Mouse (Mus musculus): Measurements from ENCODE around the gene Noxo1.
"Not testable (repeated sequence)": the region's sequence is repeated elsewhere in the genome, so short reads cannot be mapped to it uniquely, and the experiment has no call there.

Gene Noxo1

DNA sequence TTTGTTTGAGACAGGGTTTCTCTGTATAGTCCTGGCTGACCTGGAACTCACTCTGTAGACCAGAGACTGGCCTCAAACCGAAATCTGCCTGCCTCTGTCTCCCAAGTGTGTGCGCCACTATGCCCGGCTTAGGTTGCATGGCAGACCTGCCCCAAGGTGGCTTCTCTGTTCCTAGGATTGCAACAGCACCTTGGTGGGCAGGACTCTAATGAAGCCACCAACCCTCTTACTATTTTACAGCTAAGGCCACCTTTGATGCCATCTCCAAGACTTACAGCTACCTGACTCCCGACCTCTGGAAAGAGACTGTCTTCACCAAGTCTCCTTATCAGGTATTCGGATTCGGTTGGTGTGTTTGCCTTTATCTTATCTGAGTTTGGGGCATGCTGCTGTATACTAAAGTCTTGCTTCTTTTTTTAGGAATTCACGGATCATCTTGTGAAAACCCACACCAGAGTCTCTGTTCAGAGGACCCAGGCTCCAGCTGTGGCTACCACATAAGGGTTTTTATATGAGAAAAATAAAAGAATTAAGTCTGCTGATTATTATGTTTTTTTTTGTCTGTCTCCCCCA, 25.4 kb downstream of the Noxo1 start:
- DNase-seq: not testable (repeated sequence)

DNA sequence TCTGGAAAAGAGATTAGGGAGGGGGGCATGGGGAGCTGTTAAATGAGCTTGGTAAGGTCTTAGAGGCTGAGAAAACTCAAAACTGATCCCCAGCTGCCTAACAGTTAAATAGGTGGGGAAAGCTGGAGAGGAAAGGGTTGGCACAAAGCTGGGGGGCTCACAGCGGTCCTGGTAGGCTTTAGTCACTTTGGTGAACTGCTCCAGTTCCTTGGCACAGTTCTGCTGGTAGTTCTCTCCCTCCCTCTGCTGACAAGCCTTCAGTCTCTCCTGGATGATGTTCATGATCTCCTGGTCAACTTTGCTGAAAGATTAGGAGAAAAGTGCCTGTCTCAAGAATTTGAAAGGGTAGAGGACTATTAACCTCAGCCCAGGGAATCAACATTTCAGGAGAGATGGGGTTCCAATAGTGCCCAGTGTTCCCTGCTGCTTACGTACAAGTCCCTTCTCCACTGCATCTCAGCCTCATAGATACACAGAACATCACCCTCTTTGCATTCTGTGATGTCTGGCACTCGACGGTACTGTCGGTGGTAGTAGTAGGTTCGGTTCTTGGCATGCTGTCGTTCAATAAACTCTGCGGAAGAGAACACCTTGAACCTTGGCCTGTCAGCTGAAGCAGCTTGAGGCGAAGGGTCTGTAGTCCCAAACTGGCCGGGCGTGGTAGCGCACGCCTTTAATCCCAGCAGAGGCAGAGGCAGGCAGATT, 26.3 kb downstream of the Noxo1 start:
- DNase-seq: no peak

DNA sequence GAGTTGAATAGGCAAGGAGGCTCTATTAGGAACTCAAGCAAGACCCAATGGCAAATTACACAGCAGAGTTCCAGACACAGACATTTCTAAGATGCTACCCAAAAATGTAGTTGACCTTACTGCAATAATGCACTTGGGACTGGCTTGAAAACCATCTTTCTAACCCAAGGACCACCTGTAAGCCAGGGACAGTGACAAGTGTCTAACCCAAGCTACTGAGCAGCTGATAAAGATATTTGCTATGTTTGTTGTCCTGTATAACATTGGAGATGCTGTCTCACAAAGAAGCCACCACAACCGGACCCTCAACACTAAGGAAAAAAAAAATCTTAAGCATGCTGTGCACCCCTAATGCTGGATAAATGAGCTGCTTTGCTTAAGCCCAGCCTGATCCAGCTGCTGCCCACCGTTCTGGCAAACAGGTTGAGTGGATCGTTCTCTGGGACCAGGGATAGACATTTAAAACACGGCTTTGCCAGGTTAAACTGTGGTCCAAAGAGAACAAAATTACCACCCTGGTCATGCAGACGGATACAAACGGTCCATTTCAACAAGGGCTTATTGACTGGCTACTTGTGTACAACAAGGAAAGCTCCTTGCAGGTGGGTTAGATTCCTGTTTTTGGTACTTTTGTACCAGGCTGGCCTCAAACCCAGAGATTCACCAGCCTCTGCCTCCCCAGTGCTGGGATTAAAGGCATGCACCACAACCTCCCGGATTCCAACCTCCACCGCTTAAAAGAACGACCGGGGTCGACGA, 27.3 kb downstream of the Noxo1 start:
- no peak for DNase-seq

DNA sequence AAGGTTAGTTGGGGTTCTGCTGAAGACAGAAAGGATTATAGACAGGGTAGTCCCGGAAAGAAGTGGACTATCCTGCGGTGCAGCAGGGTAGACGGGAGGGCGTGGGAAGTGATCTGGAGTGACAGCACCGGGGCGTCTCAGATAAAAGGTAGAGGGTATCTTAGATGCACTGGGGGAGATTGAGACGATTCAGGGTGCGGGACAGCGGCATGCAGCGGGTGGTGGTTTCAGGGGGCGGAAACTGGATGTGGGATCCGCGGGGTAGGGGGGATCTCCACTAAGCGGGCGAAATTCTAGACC, 27.8 kb downstream of the Noxo1 start:
- no peak for DNase-seq

GRCm38 (mm10) chr17:24724184-24724583, 28.1 kb downstream of the Noxo1 start, which contains the start of gene Ndufb10:
Gene Ndufb10 (minus strand): TSS chr17:24724478.
- DNase-seq: peak; percentile 98

GRCm38 (mm10) chr17:24725637-24726390, 29.8 kb downstream of the Noxo1 start:
- no peak for DNase-seq

- DNase-seq: no peak
Measured at GRCm38 (mm10) chr17:24727618-24728017, 31.6 kb downstream of the Noxo1 start, which contains the start of gene Rpl3l. Gene Rpl3l (plus strand): TSS chr17:24727820.

DNA sequence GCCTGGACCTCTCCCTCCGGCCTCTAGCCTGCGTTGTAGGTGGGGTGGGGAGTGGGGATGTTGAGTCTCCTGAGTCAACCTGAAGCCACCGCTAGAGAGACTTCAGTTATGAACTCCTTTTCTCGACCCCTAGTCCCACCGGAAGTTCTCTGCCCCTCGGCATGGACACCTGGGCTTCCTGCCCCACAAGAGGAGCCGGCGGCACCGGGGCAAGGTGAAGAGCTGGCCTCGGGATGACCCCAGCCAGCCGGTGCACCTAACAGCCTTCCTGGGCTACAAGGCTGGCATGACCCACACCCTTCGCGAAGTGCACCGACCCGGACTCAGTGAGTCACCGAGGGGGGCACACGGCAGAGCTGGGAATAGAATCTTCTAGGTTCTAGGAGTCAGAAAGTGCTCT, 32.1 kb downstream of the Noxo1 start:
- DNase-seq: no peak

GRCm38 (mm10) chr17:24729067-24729466, 33.0 kb downstream of the Noxo1 start:
- no peak for DNase-seq

GRCm38 (mm10) chr17:24730787-24731186, 34.8 kb downstream of the Noxo1 start:
- no peak for DNase-seq

GRCm38 (mm10) chr17:24732233-24732935, 36.4 kb downstream of the Noxo1 start:
- DNase-seq: no peak

GRCm38 (mm10) chr17:24733434-24734050, 37.5 kb downstream of the Noxo1 start:
- no peak for DNase-seq

DNA sequence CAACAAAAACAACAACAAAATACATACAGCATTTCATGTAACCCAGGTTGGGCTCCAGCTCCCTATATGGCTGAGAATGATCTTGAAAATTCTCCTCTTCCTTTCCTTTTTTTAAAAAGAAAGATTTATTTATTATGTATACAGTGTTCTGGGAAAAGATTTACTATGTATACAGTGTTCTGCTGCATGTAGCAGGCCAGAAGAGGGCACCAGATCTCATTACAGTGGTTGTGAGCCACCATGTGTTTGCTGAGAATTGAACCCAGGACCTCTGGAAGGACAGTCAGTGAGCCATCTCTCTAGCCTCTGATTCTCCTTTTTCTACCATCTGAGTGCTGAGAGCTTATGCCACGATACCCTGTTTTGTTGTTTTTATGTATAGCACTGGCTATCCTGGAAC, 38.5 kb downstream of the Noxo1 start:
- DNase-seq: peak; percentile 24

DNA sequence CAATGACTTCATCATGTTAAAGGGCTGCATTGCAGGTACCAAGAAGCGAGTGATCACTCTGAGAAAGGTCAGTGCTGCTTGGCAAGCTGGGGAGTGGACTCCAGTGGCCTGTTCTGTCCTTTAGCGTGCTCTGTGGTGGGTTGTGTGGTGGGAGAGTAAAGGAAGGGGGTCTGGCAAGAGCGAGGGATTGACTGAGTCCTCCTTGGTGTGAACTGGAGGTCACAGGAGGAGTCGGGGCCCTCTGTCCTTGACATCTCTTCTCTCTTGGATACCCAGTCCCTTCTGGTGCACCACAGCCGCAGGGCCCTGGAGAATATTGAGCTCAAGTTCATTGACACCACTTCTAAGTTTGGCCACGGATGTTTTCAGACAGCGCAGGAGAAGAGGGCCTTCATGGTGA, 39.4 kb downstream of the Noxo1 start:
- no peak for DNase-seq

DNA sequence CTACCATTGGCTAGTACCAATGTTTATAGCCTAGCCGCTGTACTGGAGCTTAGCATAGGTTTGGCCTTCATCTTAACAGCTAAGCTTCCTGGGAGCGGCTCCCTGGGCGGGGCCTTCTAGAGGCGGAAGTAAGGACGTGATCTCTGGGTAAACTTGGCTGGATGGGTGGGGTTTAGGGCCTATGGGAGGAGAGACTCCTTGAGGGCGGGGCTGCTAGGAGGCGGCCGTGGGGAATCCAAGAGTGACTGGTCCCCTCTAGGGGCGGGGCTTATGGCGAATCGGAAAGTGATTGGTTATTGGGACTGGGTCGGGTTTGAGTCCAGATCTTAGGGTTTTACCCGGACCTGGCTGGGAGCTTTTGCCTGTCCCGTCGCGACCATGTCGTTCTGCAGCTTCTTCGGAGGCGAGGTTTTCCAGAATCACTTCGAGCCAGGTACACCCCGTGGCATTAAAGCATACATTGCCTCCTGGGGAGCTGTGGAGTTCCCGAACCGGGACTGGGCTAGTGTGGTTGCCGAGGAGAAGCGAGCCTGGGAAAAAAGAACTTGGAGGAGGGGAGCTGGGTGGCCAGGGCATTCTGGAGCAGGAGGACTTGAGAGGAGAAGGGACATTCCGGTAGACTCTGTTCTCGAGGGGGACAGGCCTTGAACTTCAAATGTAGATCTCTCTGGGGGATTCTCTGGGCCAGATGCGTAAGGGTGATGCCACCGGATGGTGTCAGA, 40.5 kb downstream of the Noxo1 start, which contains the start of gene Msrb1:
Msrb1 (plus strand) TSS at position 313 of the 722 bp plus-strand sequence.
- peak; percentile 100 for DNase-seq

GRCm38 (mm10) chr17:24737135-24737810, 41.2 kb downstream of the Noxo1 start:
- DNase-seq: peak; percentile 50

- DNase-seq: peak; percentile 24
Measured at GRCm38 (mm10) chr17:24738238-24738637, 42.2 kb downstream of the Noxo1 start.

DNA sequence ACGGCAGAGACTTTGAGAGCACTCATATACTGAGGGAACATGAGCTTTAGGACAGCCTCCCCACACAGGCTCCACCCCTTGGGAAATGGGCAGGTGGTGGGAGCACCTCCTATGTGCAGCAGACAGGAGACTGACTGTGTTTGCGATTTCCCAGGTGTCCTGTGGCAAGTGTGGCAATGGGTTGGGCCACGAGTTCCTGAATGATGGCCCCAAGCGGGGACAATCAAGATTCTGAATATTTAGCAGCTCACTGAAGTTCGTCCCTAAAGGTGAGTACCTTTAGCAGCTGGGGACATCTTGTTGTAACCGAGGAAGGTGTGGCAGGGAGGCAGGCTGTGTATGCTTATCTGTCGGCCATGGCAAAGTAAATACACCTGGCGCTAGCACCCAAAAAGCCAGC, 43.9 kb downstream of the Noxo1 start:
- no peak for DNase-seq

GRCm38 (mm10) chr17:24742307-24742706, 46.3 kb downstream of the Noxo1 start:
- DNase-seq: peak; percentile 63

GRCm38 (mm10) chr17:24743896-24744295, 47.9 kb downstream of the Noxo1 start:
- no peak for DNase-seq

GRCm38 (mm10) chr17:24744381-24744780, 48.3 kb downstream of the Noxo1 start:
- DNase-seq: no peak
